Mouse (Mus musculus) gastrocnemius, adult 2 months (tissue): ENCODE data around the gene Xrn2. TPM values are rescaled to one million over a fixed set of nuclear protein-coding genes. Genes with fewer than 3 reads are reported as not detected.

Experiments used
- DNase-seq: peaks from one replicate; pipeline ENCODE4 v3.0.0; 2022
- H3K27ac ChIP-seq: fragments of 200-600 bp; 2 replicates; pipeline ENCODE4 v1.8.1; 2022; ENCODE audit warnings: mild to moderate bottlenecking
- H3K4me3 ChIP-seq: fragments of 200-600 bp; 2 replicates; pipeline ENCODE4 v1.8.1; 2022; ENCODE audit warnings: mild to moderate bottlenecking, moderate library complexity
- CTCF ChIP-seq: fragments of 200-600 bp; IDR thresholded peaks from 2 replicates; pipeline ENCODE4 v1.8.1; 2022; ENCODE audit warnings: antibody characterized with exemption, mild to moderate bottlenecking, moderate library complexity
- intact Hi-C: fragments of 180-260 bp; cut with DNase I; formaldehyde crosslinking; loops from one replicate; pipeline ENCODE4 v1.15.1; 2025
- long read RNA-seq, 2 experiments: library from polyadenylated mRNA; stranded (forward); transcript quantifications; one replicate each; pipeline ENCODE4 v2.0.0; 2021
- total RNA-seq, 2 experiments: library from RNA; stranded (reverse); gene quantifications; 2 replicates each; pipeline ENCODE4 v1.2.3; 2021

Xrn2 gene
- total RNA-seq, result 10 to 100 TPM; 13.0 to 14.1 TPM
- long read RNA-seq, experiment 1, transcript Xrn2-201 (30 exons, 3,434 nt), result major isoform, 21 of 25 reads
- long read RNA-seq, experiment 1, partial matches to known transcripts, result 1 of 25 reads
- long read RNA-seq, experiment 1, other reads (novel, unspliced or antisense), result 3 of 25 reads
- long read RNA-seq, experiment 2, transcript Xrn2-201 (30 exons, 3,434 nt), result major isoform, 21 of 27 reads
- long read RNA-seq, experiment 2, partial matches to known transcripts, result 2 of 27 reads
- long read RNA-seq, experiment 2, other reads (novel, unspliced or antisense), result 4 of 27 reads

DNA sequence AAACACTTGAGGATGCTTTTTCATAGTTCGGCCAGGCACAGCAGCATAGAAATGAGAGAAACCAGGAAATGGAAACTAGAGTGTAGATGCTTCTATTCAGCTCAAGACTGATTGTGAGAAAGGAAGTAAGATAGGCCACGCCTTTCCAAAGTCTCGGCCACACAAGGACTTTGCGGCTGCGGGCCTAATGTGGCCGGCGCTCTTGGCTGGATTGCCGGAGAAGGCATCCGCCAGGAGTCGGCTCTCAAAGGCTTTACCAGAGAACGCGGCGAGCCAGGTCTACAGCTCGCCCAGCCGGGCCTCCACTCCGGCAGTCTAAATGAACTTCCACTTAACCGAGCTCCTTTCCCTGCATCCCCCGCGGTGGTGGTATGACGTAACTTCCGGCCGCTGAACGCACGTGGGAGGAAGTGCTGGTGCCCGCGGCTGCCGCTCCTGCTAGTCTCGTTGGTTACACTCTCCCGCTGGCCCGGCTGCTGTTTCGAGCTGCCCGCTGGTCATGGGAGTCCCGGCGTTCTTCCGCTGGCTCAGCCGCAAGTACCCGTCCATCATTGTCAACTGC is at the start of gene Xrn2:
Xrn2 (plus strand) TSS at position 374 of the 562 bp plus-strand sequence.
- peak; percentile 97 for DNase-seq
- TF ChIP-seq CTCF, result no peak
- Histone ChIP-seq H3K4me3 (peak within 1 kb of the TSS; percentile 95), H3K27ac (peak within 1 kb of the TSS; percentile 99)
- intact Hi-C loops, result loop anchor here (10.0 kb wide), 1 partner anchor 498 kb away; the partner anchor contains the start of gene Ralgapa2

DNA sequence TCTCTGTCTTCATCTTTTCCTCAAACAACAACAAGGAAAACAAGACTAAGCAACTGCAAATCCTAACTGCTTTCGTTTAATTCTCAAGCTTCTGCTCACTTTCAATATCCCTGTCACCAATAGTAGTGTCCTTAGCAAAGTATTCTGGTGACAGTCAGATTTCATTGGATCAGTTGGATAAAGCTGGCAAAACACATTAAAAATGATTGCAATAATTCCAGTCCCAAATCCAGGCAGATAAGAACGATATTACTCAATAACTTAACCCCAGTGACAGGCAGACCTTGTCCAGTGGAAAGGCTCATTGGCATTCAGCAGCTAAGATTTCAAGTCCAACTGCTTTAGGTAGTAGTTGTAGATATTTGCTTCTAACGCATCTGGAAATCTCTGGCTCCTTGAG is 37.8 kb upstream of the Xrn2 start:
- TF ChIP-seq CTCF, result no peak
- H3K27ac ChIP-seq, result no peak overlapping the region
- no peak overlapping the region for H3K4me3 ChIP-seq
- DNase-seq, result no peak
- intact Hi-C loops, result no loop called here

DNA sequence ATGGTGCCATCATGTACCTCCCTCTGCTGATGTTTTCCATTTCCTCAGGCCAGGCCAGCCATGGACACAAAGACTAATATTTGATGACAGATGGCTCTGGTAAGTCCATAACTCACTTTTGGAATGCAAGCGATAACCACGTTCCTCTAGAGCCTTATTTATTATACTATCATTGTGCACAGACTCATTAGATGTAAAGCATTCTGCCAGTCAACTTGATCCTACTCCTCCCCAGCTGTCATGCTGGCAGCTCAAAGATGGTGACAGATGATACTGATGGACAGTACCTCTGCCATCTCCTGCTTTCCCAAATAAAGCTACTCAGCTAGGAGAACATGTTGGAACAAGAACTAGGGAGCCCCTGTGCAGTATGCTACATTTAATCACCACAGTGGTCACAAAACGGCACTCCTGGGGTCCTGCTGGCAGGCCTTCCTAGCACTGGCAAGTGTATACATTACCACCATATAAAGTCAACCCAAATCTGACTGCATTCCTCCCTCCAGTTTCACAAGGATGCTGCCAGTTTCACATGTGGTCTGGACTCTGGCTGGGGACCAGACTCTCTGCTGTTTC is 37.3 kb upstream of the Xrn2 start:
- intact Hi-C loops, result no loop called here
- Histone ChIP-seq H3K27ac (no peak overlapping the region), H3K4me3 (no peak overlapping the region)
- no peak for TF ChIP-seq CTCF
- DNase-seq, result no peak

DNA sequence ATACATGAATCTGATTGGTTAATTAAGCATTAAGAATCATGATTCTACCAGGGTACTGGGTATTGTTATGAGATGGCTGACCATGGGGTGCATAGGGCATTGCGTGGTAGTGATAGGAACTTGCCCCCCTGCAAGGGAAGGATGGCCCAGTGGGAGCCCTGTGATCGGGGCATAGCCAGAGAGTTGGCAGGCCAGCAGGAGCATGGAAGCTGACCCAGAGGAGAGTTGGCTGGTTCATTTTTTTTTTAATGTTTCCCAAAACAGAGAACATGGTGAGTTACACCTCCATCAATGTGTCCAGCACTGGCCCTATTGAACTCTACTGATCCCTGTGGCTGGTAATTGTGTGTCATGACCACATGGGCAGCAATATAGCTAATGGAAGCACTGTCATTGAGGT is 30.0 kb upstream of the Xrn2 start:
- Histone ChIP-seq H3K4me3 (no peak overlapping the region), H3K27ac (no peak overlapping the region)
- intact Hi-C loops, result no loop called here
- no peak for TF ChIP-seq CTCF
- DNase-seq, result no peak

DNA sequence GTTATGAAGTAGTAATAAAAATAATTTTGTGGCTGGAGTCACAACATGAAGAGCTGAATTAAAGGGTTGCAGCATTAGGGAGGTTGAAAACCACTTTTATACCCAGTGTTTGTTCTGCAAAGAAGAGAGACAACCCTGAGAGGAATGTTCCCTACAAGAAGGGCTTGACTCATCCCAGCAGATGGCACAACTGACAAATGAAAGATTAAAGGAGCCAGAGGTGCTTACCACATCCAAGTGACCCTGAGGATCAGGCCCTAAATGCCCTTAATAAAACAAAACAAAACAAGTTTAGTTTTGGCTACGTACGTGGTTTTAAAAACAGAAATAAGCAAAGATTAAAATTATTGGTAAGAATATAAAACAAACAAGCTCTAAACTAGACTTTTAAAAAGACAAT is 28.0 kb upstream of the Xrn2 start:
- Histone ChIP-seq H3K27ac (no peak overlapping the region), H3K4me3 (no peak overlapping the region)
- intact Hi-C loops, result no loop called here
- no peak for DNase-seq
- TF ChIP-seq CTCF, result no peak

DNA sequence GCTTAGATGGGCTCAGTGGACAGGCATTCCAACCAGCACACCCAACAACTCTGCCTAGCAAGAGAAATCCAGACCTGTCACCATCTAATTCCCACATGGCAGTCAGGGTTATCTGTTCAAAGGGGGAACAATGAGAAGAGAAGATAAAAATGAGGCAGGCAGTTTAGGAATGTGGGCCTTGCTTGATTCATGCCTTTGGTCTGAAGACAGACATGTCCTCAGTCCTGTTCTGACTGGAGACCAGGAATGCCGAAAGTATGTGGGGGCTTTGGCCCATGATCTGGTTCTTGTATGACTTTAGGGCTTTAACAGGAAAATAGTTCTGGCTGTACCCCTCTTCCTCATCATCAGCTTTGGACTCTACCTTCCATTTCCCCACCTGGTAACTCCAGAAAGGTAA is 27.0 kb upstream of the Xrn2 start:
- no peak overlapping the region for H3K4me3 ChIP-seq
- DNase-seq, result no peak
- intact Hi-C loops, result no loop called here
- H3K27ac ChIP-seq, result no peak overlapping the region
- no peak for TF ChIP-seq CTCF

DNA sequence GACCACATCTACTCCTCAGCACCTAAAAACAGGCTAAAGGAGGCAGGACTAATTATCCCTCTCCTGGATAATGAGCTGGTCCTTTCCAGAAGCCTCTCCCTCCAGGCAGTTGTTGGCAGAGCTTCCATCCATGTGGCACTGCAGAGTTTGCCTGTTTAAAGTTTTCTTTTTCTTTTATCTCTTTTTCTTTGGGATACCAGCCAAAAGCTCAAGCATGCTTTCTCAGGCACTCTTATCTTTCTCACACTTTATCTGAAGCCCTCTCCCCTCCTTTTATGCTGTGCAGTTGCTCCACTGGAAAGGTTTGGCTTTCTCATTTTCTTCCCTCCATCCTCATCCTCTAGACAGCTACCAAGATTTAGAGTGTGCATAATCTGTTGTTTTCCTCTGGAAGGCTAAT is 26.4 kb upstream of the Xrn2 start:
- intact Hi-C loops, result no loop called here
- no peak for DNase-seq
- Histone ChIP-seq H3K4me3 (no peak overlapping the region), H3K27ac (no peak overlapping the region)
- TF ChIP-seq CTCF, result no peak

DNA sequence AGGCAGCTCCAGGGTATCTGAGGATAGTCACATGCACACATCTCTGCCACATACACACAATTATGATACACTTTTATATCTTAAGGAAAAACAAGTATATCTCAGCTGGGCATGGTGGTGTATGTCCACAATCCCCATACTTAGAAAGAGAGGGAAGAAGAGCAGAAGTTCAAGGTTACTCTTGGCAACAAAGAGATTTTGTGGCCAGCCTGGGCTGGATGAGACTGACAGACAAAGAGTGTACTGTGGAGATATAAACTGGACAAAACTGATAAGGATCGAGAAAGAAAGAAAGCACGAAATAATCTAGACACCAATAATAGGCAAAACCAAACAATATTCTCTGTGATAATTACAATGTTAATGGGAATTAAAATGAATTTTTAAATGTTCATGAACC is 5.5 kb upstream of the Xrn2 start:
- intact Hi-C loops, result no loop called here
- no peak for TF ChIP-seq CTCF

DNA sequence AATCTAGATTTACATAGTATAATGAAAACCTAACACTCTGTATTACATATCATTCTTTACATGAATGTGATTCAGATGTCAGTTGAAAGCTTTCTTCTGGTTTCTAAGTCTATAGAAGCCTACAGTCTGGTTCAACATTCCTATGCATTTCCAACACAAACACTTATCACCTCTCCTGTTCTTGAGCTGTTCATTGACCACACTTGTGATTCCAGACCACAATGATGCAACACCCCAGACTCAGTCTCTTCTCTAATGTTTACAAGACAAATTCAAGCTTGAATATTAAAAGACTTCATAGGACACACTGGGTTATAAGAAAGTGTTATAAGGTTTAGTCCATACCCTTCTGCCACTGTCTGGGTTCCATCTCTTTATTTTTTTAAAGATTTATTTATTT is 3.7 kb upstream of the Xrn2 start:
- Histone ChIP-seq H3K4me3 (no peak overlapping the region), H3K27ac (no peak overlapping the region)
- no peak for TF ChIP-seq CTCF
- DNase-seq, result no peak
- intact Hi-C loops, result no loop called here

More for the DNA sequence above, 5.5 kb upstream of the Xrn2 start:
- DNase-seq, result no peak
- Histone ChIP-seq H3K27ac (no peak overlapping the region), H3K4me3 (no peak overlapping the region)

DNA sequence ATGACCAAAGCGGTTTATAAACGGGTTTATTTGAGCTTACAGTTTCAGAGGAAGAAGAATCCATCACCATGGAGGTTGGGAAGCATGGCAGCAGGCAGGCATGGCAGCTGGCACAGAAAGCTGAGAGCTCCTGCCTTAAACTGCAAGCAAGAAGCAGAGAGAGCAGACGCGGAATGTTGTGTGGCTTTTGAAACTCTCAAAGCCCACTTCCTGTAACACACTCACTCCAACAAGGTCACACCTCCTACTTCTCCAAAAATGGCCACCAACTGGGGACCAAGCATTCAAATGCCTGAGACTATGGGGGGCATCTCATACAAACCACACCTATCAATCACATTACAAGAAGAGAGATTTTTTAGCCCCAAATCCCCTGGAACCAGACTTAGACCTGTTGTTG is 2.7 kb upstream of the Xrn2 start:
- Histone ChIP-seq H3K27ac (no peak overlapping the region), H3K4me3 (no peak overlapping the region)
- intact Hi-C loops, result loop anchor here (10.0 kb wide), 1 partner anchor 495 kb away; the partner anchor contains the start of gene Ralgapa2
- no peak for TF ChIP-seq CTCF
- no peak for DNase-seq

DNA sequence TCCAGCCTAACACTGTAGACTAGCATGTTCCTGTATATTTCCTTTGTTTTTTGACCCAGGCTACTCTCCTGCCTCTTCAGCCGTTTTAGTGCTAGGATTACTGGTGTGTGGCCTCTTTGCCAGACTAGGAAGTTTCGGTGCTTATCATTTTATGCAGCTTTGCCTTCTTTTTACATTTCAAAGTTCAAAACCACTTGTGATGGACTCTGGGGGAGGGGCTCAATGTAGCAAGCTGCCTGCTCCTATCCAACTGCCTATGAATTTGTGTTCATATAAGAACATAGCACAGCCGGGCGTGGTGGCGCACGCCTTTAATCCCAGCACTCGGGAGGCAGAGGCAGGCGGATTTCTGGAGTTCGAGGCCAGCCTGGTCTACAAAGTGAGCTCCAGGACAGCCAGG is 1.8 kb upstream of the Xrn2 start:
- DNase-seq, result no peak
- no peak for TF ChIP-seq CTCF
- no peak overlapping the region for H3K27ac ChIP-seq
- no peak overlapping the region for H3K4me3 ChIP-seq
- intact Hi-C loops, result loop anchor here (10.0 kb wide), 1 partner anchor 496 kb away; the partner anchor contains the start of gene Ralgapa2

DNA sequence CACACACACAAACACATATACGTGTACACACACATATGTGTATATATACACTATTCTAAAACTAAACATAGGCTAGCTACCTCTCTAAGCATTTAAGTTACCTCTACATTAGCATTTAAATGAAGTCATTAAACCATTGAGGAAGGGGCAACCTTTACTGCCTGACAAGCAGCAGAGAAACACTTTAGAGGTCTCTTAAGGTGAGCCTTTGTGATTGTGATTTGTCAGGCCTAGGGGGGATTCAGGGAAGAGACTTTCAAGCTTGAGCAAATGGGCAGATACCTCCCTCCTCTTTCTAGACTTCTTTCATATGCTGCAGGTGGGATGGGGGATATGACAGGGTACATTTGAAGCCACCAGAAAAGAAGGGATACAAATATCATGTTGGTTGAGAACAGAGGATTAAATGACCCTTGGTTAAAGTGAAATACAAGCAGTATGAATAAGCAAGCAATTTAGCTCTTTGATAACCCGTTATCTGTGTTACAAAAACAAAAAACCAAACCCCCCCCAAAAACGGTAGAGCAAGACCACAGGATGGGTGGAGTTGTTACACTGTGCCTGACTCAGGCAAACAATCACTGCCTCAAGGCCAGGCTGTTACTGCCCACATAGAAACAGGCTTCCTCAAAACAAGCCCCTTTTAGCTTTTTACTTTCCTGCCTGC is 1.2 kb upstream of the Xrn2 start:
- intact Hi-C loops, result loop anchor here (10.0 kb wide), 1 partner anchor 497 kb away; the partner anchor contains the start of gene Ralgapa2
- Histone ChIP-seq H3K27ac (peak overlapping the region; percentile 99), H3K4me3 (peak overlapping the region; percentile 95)
- no peak for DNase-seq
- TF ChIP-seq CTCF, result no peak

DNA sequence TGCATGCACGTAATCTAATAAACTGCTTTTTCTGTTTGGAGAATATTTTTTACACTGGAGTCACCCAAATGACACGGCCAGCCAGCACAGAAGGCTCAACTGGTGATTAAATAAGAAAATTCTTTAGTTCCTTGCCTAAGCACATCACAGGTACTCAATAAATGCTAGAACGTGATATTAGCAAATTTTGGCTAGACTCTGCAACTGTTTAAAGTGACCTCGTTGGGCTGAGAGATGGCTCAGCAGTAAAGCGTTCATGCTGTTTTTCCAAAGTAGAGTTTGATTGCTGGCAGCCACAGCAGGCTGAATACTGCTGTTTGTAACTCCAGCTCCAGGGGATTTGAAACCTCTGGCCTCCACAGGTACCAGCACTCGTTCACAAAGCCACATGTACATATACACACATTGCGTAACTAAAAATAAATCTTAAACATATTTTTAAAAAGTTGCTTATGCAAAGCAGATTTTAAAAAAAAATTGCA is 614 bp upstream of the Xrn2 start:
- no peak for DNase-seq
- intact Hi-C loops, result loop anchor here (10.0 kb wide), 1 partner anchor 497 kb away; the partner anchor contains the start of gene Ralgapa2
- TF ChIP-seq CTCF, result no peak
- H3K4me3 ChIP-seq, result peak overlapping the region; percentile 95
- H3K27ac ChIP-seq, result peak overlapping the region; percentile 99
